Mouse (Mus musculus) NIH3T3 (cell line): ENCODE measurements at regions not wholly inside any gene's neighbourhood (a gene's known extent, or its start where the extent isn't known, plus 50 kb on each side); places are given as distances from the start of the nearest gene placed in this dataset.

Experiments used
- DNase-seq: peaks from one replicate; pipeline ENCODE4 v3.0.0-alpha.2; 2012; ENCODE audit warnings: low read depth

DNA sequence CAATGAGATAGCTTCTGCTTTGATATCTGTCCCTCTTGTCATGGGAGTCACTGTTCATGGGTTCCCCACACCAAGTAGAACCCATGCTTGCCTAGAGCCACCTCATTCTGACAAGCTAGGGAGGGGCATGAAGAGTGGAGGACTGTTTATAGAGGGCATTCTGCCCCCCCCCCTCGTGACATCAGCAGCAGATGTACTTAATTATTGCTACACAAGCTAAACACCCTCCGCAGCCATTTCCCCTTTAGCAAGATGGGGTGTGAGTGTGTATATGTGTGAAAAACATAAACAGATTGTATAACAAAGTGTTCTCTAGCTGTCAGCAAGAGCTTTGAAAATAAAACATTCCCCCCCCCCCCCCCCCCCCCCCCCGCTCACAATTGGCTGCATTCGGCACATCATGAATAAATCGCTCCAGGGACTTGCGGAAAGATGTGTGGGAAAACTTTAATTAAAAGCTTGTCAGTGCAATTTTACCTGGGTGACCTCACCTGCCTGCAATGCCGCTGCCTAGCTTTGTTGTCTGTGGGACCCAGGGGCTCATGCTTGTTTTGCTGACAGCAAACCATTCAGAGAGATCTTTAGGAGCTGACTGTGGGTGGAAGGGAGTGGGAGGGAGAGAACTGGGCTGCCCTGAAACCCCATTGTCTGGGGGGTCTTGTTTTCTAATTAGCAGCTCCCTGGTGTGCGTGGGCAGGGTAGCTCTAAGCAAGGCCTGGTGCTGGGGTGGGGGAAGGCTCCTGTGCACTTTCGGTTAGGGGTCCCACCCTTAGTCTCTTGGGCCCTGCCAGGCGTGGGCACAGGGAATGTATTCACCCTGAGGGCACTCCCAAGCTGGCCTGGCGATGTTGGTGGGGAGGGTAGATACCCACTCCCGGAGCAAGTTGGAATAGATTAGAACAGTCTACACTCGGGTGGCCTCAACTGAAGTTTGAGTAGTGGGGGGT, 63.4 kb downstream of the Irx2 start:
- DNase-seq = no peak

DNA sequence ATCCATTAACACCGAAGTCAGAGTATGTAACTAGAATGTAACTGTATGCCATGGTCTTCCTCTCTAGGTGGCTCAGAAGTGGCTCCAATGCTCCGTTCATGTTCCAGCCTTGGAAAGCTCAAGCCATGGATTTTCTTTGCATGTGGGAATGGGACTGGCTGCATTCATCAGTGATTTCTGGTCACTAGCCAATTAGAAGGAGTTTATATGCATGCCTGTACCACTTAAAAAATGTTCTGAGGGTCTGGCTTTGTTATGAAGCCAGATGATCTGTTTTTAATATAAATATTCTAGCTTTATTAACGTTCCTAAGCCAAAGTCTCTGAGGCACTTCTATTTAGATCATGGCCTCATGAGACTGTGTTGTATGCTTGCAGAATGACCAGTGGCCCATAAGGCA, 78.8 kb downstream of the Irx2 start:
- DNase-seq = no peak

DNA sequence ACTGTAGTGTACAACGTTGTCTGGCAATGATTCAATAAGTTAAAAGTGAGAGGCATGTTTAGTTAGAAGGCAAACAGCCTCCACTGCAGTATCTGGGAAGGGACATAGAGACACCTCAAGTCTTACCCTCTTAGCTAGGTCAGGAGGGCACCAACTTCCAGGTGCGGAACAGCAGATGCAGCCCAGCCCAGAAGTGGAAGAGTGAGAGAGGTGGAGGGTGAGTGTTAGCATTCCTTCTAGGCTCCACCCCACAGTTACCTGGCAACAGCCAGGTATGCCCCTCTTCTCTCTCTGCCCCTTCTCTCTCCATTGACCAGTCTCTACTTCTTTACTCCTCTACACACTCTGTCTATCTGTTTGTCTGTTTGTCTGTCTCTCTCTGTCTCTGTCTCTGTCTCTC, 80.1 kb downstream of the Irx2 start:
- no peak for DNase-seq

DNA sequence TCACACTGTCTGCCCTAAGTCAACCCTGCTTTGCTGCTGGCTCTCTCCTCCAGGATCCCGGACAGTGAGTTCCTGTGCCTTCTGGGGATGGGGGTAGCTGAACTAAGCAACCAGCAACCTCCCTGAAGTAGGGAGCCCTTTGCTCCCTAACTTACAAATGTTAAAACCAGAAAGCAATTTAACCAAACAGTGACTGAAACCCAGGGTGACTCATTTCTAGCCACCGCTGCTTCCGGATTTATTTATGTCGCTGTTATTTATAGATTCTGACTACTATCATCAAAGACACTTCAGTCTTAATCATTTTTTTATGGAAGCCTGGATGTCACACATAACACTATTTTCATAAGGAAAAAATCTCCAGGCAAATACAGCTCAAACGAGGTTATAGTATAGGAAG, 81.4 kb downstream of the Irx2 start:
- no peak for DNase-seq

DNA sequence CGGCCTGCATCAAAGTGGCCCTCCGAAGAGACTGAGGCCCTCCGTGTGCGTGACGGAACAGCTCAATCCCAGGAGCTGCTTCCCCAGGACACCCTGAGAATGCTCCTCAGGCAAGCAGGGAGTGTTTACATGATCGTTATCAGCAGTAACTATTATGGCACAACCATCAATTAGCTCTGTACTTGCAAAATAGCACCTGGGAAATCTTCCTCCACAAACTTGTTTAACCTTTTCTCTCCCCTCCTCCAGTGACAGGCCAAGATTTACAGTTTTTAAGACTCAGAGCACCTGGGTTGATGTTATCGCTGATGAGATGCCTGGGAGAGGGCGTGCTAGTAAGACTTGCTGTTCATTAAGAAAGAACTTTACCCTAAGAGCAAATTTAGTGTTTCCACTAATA, 82.5 kb downstream of the Irx2 start:
- no peak for DNase-seq

DNA sequence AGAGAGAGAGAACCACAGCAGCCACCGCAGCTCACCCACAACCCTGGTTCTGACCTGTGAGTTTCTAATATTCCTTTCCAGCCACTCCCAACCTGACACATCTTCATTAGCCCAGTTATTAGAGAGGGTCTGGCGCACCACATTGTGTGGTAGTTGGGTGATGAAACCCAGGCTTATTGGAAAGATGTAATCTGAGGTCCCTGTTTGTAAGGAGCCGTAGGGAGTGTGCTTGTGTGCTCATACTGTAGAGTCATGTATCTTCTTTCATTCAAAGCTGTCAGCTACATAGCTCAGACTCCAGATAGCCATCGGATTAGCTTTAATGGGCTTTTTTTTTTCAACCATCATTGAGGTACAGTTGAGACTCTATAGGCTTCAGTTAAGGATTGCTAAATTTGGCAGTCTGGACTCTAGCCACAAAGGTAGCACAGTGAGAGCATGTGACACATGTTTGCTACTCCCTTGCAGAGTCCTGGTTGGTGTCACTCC, 83.3 kb downstream of the Irx2 start:
- DNase-seq = no peak

DNA sequence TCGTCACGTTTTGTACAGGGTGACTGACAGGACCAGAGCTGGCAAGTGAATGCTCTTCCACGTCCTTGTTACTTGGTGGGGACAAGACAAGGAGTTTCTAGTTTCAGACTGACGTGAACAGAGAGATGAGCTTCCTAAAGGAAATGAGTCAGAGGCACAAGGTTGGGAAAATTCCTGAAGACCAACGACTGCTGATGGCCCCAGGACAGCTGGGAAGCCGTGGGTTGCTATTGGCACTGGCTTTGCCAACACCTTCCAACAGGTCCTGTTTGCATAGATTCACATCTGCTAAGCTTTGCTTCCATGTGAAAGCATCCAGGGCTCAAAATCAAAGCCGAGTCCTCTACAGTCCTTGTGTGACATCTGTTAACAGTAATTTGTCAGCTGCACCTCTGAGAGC, 86.2 kb downstream of the Irx2 start:
- DNase-seq = no peak

DNA sequence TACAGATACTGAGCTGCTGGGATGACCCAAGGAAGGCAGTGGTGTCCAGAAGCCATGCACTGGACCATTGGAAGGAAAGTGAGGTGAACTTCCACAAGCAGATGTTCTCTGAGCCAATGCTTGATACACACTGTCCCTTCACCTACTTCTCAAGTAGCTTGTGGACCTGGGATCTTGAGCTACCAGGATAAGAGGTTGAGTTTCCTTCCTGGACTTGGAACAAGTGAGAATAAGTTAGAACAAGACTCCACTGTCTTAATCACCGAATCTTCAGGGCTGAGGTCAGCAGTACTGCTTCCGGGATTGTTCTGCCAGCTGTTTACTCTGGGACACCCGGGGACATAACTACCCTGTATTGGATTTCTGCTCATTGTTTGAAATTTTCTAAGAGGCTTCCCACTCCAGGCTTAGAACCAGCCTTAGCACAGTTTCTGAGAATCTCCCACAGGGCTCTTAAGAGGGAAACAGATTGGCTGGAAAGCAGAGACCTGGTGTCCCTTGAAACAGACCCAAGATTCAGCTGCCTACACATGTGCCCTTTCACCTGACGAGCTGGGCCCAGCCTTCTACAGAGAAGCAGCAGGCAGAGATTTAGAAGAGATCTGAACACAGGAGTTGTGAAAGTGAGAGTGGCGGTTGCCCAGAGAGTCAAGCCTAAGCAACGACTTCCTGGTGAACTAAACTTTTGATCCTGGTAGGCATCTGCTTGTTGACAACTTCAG, 87.5 kb downstream of the Irx2 start:
- DNase-seq = no peak

DNA sequence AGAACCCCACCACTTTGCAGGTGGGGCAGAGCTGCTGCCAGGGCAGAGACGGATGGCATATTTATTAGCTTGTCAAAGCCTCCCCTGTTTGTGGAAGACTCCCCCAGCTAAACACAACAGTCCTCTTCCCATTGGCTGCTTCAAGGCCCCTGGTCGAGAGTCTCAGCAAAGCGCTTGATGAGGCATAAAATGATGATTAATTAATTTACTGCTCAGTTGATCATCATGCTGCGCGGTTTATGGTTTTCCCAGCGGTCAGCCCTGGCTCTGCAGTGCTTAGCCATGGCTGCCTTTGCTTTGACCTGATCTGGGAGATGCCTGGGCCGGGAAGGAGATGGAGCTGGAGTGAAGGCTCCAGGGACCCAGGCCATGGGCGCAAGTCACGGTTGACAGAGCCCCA, 98.5 kb downstream of the Irx2 start:
- DNase-seq = no peak

DNA sequence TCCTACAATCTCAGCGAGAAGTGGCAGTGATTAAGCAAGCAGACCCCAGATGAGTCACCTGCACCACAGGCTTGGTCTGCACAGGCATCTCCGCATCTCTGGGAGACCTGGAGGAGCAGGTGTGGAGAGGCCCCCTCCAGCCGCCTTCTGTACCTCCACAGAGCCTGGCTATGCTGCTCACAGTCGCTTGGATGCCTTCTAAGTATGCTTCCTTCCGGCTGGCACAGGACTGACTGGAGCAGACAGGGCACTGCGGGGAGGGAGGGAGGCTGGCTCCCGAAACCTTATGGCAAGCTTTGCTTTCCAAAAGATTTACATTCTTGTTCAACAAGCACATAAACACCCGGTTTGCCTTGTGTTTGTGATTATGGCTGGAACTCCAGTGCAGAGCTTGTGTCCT, 107.3 kb downstream of the Irx2 start:
- DNase-seq = no peak

DNA sequence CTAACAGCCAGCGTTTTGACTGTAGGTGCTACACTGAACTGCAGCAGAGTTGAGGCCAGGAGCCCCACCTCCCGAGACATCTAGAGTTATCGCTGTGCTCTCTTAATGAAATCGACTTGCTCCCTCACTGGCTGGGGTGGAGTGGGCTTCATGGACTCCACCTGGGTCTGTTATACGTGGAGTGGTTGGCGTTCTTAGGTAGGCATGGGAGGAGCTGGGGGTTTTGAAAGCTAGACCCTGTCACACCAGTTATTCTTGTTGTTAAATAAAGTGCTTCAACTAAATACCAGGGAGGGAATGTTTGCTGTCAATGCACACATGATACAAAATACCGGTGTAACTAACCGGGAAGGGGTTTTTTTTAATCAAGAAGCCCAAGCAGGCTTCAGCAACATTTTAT, 108.4 kb downstream of the Irx2 start:
- no peak for DNase-seq

DNA sequence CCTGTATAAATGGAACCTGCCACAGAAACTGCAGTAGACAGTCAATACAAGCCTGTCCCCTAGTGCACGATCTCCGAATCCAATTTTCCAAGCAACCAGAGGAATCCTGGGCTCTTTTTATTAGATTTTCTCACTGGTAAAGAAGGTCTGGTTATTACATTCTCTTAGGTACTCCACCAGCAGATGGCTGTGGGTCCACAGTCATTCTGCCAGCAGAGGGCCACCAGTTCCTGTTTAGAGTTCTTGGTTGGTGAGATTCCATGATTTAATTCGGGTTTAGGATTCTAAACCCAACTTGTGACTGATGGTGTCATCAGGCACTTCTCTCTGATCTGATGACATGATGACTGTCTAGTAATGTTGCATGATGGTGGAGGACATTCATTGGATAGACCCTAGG, 118.6 kb downstream of the Irx2 start:
- no peak for DNase-seq

DNA sequence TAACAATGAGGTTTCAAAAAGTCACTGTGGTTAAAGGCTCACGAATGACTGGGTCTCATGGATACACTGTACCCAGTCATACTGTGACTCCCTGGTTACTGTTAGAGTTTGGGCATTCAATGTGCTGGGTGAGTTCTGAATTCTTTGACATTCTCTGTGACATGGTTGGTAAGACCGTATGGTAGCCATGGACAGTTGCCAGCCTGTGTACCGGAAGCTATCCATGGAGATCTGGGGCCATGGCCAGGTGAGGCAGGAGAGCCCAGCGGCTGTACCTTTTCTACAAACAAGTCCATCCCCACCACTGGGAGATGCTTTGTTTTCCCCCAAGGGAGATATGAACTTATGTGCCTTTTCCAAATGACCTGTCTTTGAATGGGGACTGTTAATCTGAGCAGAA, 126.4 kb downstream of the Irx2 start:
- DNase-seq = no peak

DNA sequence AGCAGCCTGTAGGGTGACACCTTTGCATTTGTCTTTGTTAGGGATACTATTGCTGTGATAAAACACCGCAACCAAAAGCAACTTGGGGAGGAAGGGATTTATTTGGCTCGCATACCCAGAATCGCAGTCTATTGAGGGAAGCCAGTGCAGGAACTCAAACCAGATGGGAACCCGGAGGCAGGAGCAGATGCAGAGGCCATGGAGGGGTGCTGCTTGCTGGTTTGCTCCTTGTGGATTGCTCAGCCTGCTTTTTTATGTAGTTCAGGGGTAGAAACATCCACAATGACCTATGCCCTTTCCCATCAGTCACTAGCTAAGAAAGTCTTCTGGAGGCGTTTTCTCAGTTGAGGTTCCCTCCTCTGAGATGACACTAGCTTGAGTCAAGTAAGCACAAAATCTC, 133.9 kb downstream of the Irx2 start:
- DNase-seq = no peak

DNA sequence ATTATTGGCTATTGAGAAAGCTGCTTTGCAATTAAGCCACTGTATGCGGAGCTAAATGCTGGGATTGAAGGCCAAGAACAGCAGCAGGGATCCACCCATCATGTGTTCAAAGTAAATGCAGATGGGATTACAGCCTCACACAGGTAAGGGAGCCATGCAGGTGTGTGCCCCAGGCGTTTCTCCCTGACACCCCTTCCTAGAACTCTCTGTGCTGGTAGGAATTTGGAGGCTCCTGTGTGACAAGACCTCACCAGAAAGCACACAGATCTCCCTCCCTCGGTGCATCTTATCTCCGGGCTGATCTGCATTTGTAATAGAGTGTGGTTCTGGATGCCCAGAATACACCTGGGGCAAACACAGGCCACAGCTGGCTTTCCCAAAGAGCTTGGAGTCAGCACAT, 134.7 kb downstream of the Irx2 start:
- no peak for DNase-seq

DNA sequence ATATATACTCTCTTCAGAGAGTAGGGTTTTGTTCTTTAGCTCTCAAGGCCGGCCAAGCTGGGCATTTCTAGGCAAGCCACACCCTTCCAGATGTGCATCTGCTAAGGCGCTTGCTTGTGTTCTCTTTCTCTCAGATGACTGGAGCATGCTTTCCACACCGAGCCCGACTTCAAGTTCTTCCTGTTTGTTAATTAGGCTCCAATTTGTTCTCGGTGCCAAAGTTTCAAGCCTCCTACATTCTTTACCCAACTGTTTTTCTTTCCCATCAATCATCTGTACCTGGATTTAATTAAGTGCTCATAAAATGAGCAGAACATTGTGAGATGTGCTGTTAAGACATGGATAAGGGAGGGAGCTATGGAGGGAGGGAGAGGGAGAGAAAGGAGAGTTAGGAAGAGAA, 138.7 kb downstream of the Irx2 start:
- no peak for DNase-seq

DNA sequence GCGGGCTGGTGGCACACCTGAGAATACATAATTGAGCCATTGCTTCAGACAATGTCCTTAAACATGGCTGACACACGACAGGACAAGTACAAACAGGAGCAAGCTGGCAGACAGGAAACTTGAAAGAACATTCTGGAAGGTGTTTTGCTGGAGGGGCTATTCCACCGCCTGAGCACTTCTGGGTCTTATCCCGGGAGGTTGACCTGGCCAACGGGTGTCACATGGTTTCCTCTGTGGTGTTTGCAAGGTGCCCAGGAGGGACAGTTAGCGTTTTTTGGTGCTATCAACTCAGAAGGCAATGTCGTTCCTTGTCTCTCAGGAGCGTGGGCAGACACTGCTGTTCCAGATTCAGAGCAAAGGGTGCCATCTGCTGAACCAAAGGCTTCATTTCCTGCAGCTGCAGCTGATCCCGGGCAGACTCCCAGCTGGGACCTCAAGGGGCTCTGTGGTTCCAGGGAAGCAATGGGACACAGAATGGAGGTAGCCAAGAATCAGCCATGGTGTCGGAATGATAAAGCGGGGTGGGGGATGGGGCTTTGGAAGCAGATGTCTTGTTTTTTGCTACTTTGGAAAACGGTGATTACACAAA, 140.5 kb downstream of the Irx2 start:
- DNase-seq = peak; percentile 5

DNA sequence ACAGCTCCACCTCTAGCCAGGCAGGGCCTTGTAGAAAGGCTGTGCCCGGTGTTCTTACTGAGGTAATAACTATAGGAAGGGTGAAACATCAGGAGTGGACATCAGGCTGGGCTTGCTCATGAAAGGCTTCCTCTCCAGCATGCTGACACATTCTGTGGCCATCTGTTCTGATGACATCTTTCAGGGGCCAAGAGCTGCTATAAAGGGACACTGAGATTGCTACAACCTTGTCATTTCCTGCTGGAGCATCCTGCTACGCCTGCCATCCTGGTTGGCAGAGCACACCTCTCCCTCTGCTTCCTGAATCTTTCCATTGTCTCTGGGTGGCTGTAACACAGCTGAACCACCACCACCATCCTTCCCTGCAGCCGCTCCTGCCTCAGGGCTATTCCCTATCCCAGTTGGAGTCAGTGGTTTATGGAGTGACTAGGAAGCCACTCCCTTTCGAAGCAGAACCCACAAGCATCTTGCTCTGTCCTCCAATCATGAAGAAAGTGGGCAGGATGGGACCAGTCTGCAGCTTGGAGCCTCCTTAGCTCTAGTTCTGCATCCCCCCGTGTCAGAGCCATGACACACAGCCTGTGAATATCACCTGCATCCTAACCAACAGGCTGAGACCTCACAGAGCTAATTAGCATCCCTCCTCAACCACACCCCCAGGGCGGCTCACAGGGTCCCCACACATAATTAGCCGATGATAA, 154.6 kb downstream of the Irx2 start:
- DNase-seq = no peak

DNA sequence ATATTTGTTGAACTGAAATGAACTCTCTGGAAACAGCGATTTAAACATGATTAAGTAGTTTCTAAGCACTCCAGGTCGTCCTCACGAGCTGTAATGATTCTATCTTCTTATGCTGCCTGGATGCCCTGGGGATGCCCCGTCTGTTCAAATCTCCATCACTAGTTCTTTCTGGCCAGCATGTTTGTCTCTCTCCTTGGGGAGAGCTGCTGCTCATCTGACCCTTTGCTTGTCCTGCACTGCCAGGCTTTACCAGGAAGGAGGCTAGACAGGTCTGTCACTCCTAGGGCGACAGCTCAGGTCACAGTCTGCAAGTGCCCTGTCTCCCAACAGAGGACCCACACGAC, 155.1 kb downstream of the Irx2 start:
- DNase-seq = no peak

DNA sequence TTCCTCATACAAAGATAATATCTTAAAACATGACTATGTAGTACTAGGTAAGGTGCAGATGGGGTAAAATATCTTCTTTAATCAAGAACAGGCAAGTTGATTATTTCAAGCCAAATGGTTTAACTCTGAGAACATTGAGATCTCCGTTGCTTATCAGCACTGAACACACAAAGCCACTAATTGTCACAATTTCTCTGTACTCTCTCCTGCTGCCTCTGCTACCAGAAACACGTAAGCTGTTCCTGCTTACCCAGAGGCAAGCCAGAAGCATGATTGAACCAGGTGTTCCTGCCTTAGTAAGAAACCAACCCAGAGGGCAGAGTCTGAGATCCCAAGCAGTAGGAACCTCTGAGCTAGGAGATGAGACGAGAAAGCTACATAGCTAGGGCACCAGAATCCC, 164.1 kb downstream of the Irx2 start:
- no peak for DNase-seq

DNA sequence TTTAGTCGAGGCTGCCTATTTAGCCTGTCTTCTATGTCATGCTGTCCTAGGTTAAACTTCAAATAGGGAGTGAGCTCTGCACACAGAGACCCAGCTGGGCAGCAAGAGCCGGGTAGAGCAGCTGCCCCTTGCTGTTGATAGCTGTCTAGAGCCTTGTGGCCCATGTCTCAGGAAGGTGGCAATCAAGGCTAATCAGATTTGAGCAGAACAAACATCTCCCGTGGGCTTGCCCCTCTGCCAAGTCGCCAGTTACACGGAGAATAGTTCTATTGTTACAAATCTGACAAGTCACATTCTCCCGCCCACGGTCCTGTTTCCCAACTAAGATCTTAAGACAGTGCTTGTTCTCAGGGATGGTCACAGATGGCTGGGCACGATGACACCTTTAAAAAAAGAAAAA, 171.4 kb downstream of the Irx2 start:
- no peak for DNase-seq

DNA sequence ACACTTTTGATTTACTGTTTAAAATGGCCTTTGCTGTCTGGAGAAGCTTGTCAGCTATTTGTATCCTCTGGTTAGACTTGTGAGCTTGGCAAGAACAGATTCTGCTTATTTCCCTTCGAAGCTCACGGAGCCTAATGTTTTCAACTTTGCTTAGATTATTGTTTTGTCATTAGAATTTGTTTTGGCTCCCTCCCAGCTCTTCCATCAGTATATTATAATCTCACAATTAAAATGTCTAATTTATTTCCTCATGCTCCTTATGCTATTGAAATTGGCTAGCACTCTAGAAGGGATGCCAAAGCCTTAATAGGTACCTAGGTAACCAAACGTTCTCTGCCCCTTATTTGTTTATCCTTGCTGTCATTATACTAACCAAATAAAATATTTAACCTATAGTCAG, 171.9 kb downstream of the Irx2 start:
- no peak for DNase-seq

DNA sequence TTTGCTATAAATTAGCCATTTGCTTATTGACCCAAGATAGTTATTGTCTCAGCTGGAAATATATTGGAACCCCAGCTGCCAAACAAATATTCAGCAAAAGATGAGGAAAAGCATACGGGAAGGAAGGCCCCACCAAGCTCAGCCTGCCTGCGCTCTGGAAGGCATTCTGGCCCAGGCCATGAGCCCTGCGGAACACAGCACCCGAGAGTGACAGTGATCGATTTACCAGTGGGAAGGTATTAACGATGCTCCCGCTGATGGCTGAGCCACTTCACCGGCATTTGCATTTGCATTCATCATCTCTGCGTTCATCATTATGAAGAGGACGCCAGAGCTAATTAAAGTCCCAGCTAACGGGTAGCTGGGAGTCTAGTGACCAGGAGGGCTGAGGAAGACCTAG, 174.8 kb downstream of the Irx2 start:
- DNase-seq = no peak
